Mouse (Mus musculus) intestine, embryonic 16.5 days (tissue): ENCODE measurements around the gene Phgdh. TPM values are rescaled to one million over a fixed set of nuclear protein-coding genes. Genes with fewer than 3 reads are reported as not detected.
A peak's percentile ranks its signal among the peaks of the same experiment; 100 is the strongest.

Experiments used
- ATAC-seq: fragments of 200-750 bp; cut with Nextera tagmentation; 2 replicates; pipeline ENCODE4 v1.8.0; 2017; ENCODE audit warnings: moderate TSS enrichment, moderate library complexity
- H3K27ac ChIP-seq: fragments of 300-500 bp; sonication (generic); 2 replicates; pipeline ENCODE4 v1.5.1; 2014; ENCODE audit warnings: mild to moderate bottlenecking, low read length
- H3K27me3 ChIP-seq: fragments of 300-500 bp; sonication (generic); replicated peaks from 2 replicates; pipeline ENCODE4 v1.6.1; 2014; ENCODE audit warnings: low read length, control low read depth, mixed read lengths; ENCODE audit not compliant: control insufficient read depth, insufficient read depth
- H3K36me3 ChIP-seq: fragments of 300-500 bp; sonication (generic); 2 replicates; pipeline ENCODE4 v1.6.1; 2014; ENCODE audit warnings: low read length, control low read depth; ENCODE audit not compliant: control insufficient read depth, insufficient read depth
- H3K4me1 ChIP-seq: fragments of 300-500 bp; sonication (generic); 2 replicates; pipeline ENCODE4 v1.6.1; 2014; ENCODE audit warnings: low read length, control low read depth, mixed read lengths; ENCODE audit not compliant: control insufficient read depth, insufficient read depth
- H3K4me2 ChIP-seq: fragments of 300-500 bp; sonication (generic); 2 replicates; pipeline ENCODE4 v1.6.1; 2014; ENCODE audit warnings: low read depth, low read length, control low read depth
- H3K4me3 ChIP-seq: fragments of 300-500 bp; sonication (generic); 2 replicates; pipeline ENCODE4 v1.5.1; 2014; ENCODE audit warnings: mild to moderate bottlenecking, low read length
- H3K9ac ChIP-seq: fragments of 300-500 bp; sonication (generic); 2 replicates; pipeline ENCODE4 v1.6.1; 2014; ENCODE audit warnings: low read depth, low read length
- H3K9me3 ChIP-seq: fragments of 300-500 bp; sonication (generic); 2 replicates; pipeline ENCODE4 v1.6.1; 2016; ENCODE audit warnings: low read length, control low read depth; ENCODE audit not compliant: control insufficient read depth
- WGBS: fragments of 180-500 bp; shearing (Covaris S2); extraction: QIAGEN DNeasy Blood & Tissue Kit; methylation state at CpG from one replicate; pipeline ENCODE4 v1.1.7; 2014; 5-methylcytosine and 5-hydroxymethylcytosine counted together
- polyA plus RNA-seq: library from polyadenylated mRNA; unstranded; fragments of >200 nt; fragmentation: Nextera tagmentation; extraction: Ambion mirVana; gene quantifications from 2 replicates; pipeline ENCODE4 v1.2.1, GENCODE M21; 2015

The Phgdh gene
- polyA plus RNA-seq, 1 experiment from 2014 or later = 332 TPM

- H3K4me3 ChIP-seq = no peak overlapping the region; the same call in 1 of the 2 replicates
- ATAC-seq = no peak
- 70% methylated on average over 22 of the region's 22 CpGs for WGBS
These were observed 2.8 kb downstream of the Phgdh start for GRCm38 (mm10) chr3:98336661-98337654.

GRCm38 (mm10) chr3:98335886-98336285 is 3.9 kb downstream of the Phgdh start:
- 62% methylated on average over 7 of the region's 7 CpGs for WGBS
- no peak overlapping the region; the same call in 1 of the 2 replicates for H3K27ac ChIP-seq
- H3K4me2 ChIP-seq = peak overlapping the region; percentile 28; the same call in 1 of the 2 replicates
- no peak overlapping the region for H3K4me3 ChIP-seq
- H3K9ac ChIP-seq = no peak overlapping the region
- ATAC-seq = no peak
- H3K36me3 ChIP-seq = peaks cover 9% of the 10 kb centered on the region
- H3K4me1 ChIP-seq = peaks cover 33% of the 10 kb centered on the region
- no peaks in the 10 kb centered on the region for H3K9me3 ChIP-seq
- H3K27me3 ChIP-seq = no peaks in the 10 kb centered on the region

More at GRCm38 (mm10) chr3:98336661-98337654, 2.8 kb downstream of the Phgdh start:
- peaks cover 9% of the 10 kb centered on the region for H3K36me3 ChIP-seq
- H3K4me1 ChIP-seq = peaks cover 33% of the 10 kb centered on the region
- no peak overlapping the region for H3K27ac ChIP-seq
- no peaks in the 10 kb centered on the region for H3K27me3 ChIP-seq
- H3K9ac ChIP-seq = peak overlapping the region; percentile 71
- no peaks in the 10 kb centered on the region for H3K9me3 ChIP-seq
- H3K4me2 ChIP-seq = peak overlapping the region; percentile 75

DNA sequence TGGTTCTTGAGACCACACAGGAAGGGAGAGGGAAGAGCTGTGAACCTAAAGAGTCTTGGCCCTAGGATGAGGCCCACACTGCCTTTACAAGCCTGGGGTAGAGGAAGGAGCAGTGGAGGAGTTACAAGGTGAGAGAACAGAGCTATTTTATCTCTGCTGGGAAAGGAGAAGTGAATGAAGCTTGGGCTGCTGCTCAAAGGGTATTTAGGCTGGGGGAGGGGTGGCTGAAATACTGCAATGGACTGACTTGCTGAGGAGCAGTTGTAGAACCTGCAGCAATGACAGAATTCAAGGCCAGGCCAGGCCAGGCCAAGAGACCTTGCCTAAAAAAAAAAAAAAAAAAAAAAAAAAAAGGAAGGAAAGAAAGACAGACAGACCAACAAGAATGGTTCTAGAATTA is 4.5 kb downstream of the Phgdh start:
- Histone ChIP-seq H3K27me3 (no peaks in the 10 kb centered on the region), H3K4me2 (no peak overlapping the region), H3K9ac (no peak overlapping the region), H3K27ac (no peak overlapping the region), H3K4me3 (no peak overlapping the region), H3K36me3 (peaks cover 9% of the 10 kb centered on the region), H3K4me1 (peaks cover 33% of the 10 kb centered on the region), H3K9me3 (no peaks in the 10 kb centered on the region)
- ATAC-seq = no peak

GRCm38 (mm10) chr3:98334010-98334409 is 5.8 kb downstream of the Phgdh start:
- peaks cover 9% of the 10 kb centered on the region for H3K36me3 ChIP-seq
- no peaks in the 10 kb centered on the region for H3K9me3 ChIP-seq
- H3K4me3 ChIP-seq = no peak overlapping the region
- ATAC-seq = no peak
- H3K4me2 ChIP-seq = no peak overlapping the region
- no peak overlapping the region for H3K27ac ChIP-seq
- H3K4me1 ChIP-seq = peaks cover 35% of the 10 kb centered on the region
- no peak overlapping the region for H3K9ac ChIP-seq
- 65% methylated on average over 2 of the region's 2 CpGs for WGBS
- no peaks in the 10 kb centered on the region for H3K27me3 ChIP-seq

DNA sequence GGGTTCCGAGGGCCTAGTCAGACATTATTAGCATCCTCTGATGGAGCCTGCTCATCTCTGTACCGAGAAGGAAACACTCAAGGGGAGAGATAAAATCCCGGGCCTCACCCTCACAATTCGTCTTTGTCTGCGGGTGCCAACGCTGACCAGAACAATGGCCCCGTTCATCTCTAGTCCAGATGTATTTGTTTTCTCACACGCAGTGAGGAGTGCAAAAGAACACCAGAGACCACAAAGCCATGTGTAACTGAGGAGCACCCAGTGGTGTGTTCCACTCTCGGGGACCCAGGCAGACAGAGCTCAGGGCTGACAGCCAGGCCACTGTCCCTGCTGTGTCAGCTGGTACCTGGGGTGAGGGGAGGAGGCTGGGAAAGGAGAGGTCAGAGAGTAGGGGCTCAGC is 15.6 kb downstream of the Phgdh start:
- peaks cover 7% of the 10 kb centered on the region; the same call in 1 of the 2 replicates for H3K36me3 ChIP-seq
- H3K9me3 ChIP-seq = no peaks in the 10 kb centered on the region
- no peaks in the 10 kb centered on the region for H3K27me3 ChIP-seq
- H3K27ac ChIP-seq = no peak overlapping the region
- H3K9ac ChIP-seq = no peak overlapping the region
- no peak overlapping the region for H3K4me3 ChIP-seq
- H3K4me2 ChIP-seq = no peak overlapping the region
- WGBS = 73% methylated on average over 9 of the region's 9 CpGs
- H3K4me1 ChIP-seq = no peaks in the 10 kb centered on the region
- ATAC-seq = no peak

- H3K4me1 ChIP-seq = no peaks in the 10 kb centered on the region
- no peak overlapping the region for H3K4me2 ChIP-seq
- H3K27me3 ChIP-seq = no peaks in the 10 kb centered on the region
- no peak for ATAC-seq
- H3K4me3 ChIP-seq = no peak overlapping the region
- WGBS = 88% methylated on average over 5 of the region's 5 CpGs
- H3K36me3 ChIP-seq = peaks cover 6% of the 10 kb centered on the region
- H3K9me3 ChIP-seq = no peaks in the 10 kb centered on the region
- no peak overlapping the region for H3K27ac ChIP-seq
- H3K9ac ChIP-seq = no peak overlapping the region
These were observed 17.6 kb downstream of the Phgdh start for GRCm38 (mm10) chr3:98322209-98322608.

DNA sequence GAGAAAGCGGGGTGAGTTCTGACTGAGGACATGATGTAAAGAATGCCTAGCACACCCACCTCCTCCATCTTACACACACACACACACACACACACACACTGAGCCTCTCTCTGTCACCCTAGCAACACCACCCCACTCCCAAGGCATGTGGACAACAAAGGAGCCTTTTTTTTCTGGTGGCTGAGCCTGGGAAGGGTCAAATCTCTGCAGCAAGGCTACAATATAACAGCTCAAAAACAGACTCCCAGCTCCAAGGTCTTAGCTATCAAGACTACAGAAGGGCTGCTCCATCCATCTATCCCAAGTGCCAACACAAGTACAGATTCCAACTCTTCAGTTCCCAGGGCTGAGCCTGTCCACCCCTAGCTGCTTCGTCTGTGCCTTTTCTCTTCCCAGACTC is 20.6 kb downstream of the Phgdh start:
- no peak overlapping the region for H3K27ac ChIP-seq
- H3K4me3 ChIP-seq = no peak overlapping the region
- WGBS = 70% methylated on average over 2 of the region's 2 CpGs
- no peak overlapping the region for H3K9ac ChIP-seq
- H3K27me3 ChIP-seq = no peaks in the 10 kb centered on the region
- H3K36me3 ChIP-seq = peaks cover 6% of the 10 kb centered on the region; the same call in 1 of the 2 replicates
- no peaks in the 10 kb centered on the region for H3K4me1 ChIP-seq
- H3K4me2 ChIP-seq = no peak overlapping the region
- ATAC-seq = no peak
- H3K9me3 ChIP-seq = no peaks in the 10 kb centered on the region

DNA sequence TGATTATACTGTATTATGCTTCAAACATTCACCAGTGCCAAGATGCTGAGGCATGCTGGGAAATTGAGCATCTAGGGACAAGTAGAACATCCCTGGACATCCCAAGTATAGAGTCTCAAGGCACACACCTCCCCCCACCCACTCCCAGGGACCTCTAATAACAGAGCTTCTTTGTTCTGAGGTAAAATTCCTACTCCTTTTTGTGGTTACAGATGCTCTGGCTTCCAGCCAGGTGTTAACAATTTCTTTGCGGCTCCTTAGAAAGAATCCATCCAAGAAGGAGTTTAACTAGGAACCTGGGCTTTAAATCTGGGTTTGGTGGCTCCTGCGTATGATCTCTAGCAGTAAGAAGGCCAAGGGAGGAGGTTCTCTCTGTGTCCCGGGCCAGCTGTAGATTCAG is 22.6 kb downstream of the Phgdh start:
- Histone ChIP-seq H3K9me3 (no peaks in the 10 kb centered on the region), H3K27me3 (no peaks in the 10 kb centered on the region), H3K27ac (no peak overlapping the region), H3K4me1 (no peaks in the 10 kb centered on the region), H3K4me2 (no peak overlapping the region), H3K36me3 (peaks cover 6% of the 10 kb centered on the region; the same call in 1 of the 2 replicates), H3K9ac (no peak overlapping the region), H3K4me3 (no peak overlapping the region)
- 62% methylated on average over 3 of the region's 3 CpGs for WGBS
- no peak for ATAC-seq

DNA sequence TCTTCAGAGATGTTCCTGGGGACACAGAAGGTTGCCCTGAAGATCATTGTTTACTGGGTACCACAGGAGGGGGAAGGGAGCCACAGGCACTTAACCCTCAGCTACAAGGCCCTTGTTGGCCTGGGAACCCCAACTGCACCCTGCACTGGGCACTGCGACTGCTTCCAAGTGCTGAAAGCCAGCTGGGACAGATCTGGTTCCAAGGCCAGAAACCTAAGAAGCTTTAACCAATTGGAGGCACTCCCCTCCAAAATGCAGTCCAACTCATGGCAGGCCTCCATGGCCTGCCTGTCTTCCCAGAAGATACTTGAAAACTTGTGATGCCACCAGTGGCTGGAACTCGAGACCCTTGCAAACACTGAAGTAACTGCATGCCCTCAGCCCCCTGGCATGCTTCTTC is 24.6 kb downstream of the Phgdh start:
- ATAC-seq = no peak
- Histone ChIP-seq H3K27ac (no peak overlapping the region), H3K27me3 (no peaks in the 10 kb centered on the region), H3K9me3 (no peaks in the 10 kb centered on the region), H3K4me3 (no peak overlapping the region), H3K4me2 (no peak overlapping the region), H3K36me3 (peaks cover 3% of the 10 kb centered on the region; the same call in 1 of the 2 replicates), H3K9ac (no peak overlapping the region), H3K4me1 (no peaks in the 10 kb centered on the region)
- WGBS = 84% methylated on average over 2 of the region's 2 CpGs
